Mouse (Mus musculus) ES-E14 (cell line): ENCODE data around the gene Snapc4. TPM values are rescaled to one million over a fixed set of nuclear protein-coding genes. Genes with fewer than 3 reads are reported as not detected.

Source experiments
- DNase-seq: peaks from one replicate; pipeline ENCODE4 v3.0.0-alpha.2; 2013; ENCODE audit warnings: low read depth, low spot score
- H3K27ac ChIP-seq: 2 replicates; pipeline ENCODE4 v1.5.1; 2012; ENCODE audit warnings: low read depth, mild to moderate bottlenecking, low read length, moderate library complexity, mixed read lengths; ENCODE audit not compliant: poor library complexity, insufficient read depth, severe bottlenecking
- H3K36me3 ChIP-seq: 2 replicates; pipeline ENCODE4 v1.6.1; 2012; ENCODE audit warnings: mild to moderate bottlenecking, low read length, moderate library complexity, mixed read lengths; ENCODE audit not compliant: control insufficient read depth, poor library complexity, insufficient read depth, severe bottlenecking
- H3K4me1 ChIP-seq, 2 experiments: fragments of 150-350 bp in 1 of 2; sonication (generic) in 1 of 2; 2 replicates each; pipeline ENCODE4 v1.6.1; 2012; ENCODE audit warnings: low read length in 2 of 2, mild to moderate bottlenecking in 1 of 2, mixed read lengths in 1 of 2; ENCODE audit not compliant: control insufficient read depth in 2 of 2, insufficient read depth in 2 of 2, poor library complexity in 1 of 2
- H3K4me3 ChIP-seq, 2 experiments: fragments of 150-350 bp in 1 of 2; sonication (generic) in 1 of 2; 2 replicates each; pipeline ENCODE4 v1.5.1; 2012; ENCODE audit warnings: low read length in 2 of 2, low read depth in 1 of 2, mild to moderate bottlenecking in 1 of 2, mixed read lengths in 1 of 2; ENCODE audit not compliant: insufficient read depth in 1 of 2, poor library complexity in 1 of 2, severe bottlenecking in 1 of 2
- H3K9ac ChIP-seq: 2 replicates; pipeline ENCODE4 v1.6.1; 2012; ENCODE audit warnings: low read depth, mild to moderate bottlenecking, low read length, mixed read lengths; ENCODE audit not compliant: poor library complexity, insufficient read depth, severe bottlenecking
- H3K9me3 ChIP-seq: fragments of 150-350 bp; sonication (generic); 2 replicates; pipeline ENCODE4 v1.6.1; 2012; ENCODE audit warnings: low read depth, mild to moderate bottlenecking, low read length; ENCODE audit not compliant: control insufficient read depth, insufficient read depth
- CHD2 ChIP-seq: IDR thresholded peaks from 2 replicates; pipeline ENCODE4 v1.6.1; 2014; ENCODE audit warnings: mild to moderate bottlenecking, low read depth, low read length, inconsistent platforms
- HCFC1 ChIP-seq: IDR thresholded peaks from 2 replicates; pipeline ENCODE4 v1.6.1; 2012; ENCODE audit warnings: low read length, inconsistent platforms, borderline replicate concordance; ENCODE audit not compliant: insufficient read depth
- MAFK ChIP-seq: IDR thresholded peaks from 2 replicates; pipeline ENCODE4 v1.6.1; 2014; ENCODE audit warnings: mild to moderate bottlenecking, low read depth, low read length, inconsistent platforms; ENCODE audit not compliant: insufficient read depth
- ZC3H11A ChIP-seq: IDR thresholded peaks from 2 replicates; pipeline ENCODE4 v1.6.1; 2012; ENCODE audit warnings: low read depth, mild to moderate bottlenecking, inconsistent platforms, low read length, borderline replicate concordance
- ZNF384 ChIP-seq: IDR thresholded peaks from 2 replicates; pipeline ENCODE4 v1.6.1; 2012; ENCODE audit warnings: low read depth, low read length, inconsistent platforms
- in situ Hi-C, 2 experiments: fragments of 600-800 bp; cut with MboI; formaldehyde crosslinking; loops; one replicate each; pipeline ENCODE4 v1.15.1; 2025; ENCODE audit warnings: low sequenced_read_pairs in 2 of 2, inconsistent platforms in 1 of 2; ENCODE audit not compliant: unreplicated experiment in 2 of 2
- total RNA-seq: library from RNA; depleted of rRNA; stranded (reverse); fragments of 300-350 nt; gene quantifications from 2 replicates; pipeline ENCODE4 v1.2.3, GENCODE M21; 2012

Gene Snapc4
- total RNA-seq, 1 experiment = 79.2 TPM

DNA sequence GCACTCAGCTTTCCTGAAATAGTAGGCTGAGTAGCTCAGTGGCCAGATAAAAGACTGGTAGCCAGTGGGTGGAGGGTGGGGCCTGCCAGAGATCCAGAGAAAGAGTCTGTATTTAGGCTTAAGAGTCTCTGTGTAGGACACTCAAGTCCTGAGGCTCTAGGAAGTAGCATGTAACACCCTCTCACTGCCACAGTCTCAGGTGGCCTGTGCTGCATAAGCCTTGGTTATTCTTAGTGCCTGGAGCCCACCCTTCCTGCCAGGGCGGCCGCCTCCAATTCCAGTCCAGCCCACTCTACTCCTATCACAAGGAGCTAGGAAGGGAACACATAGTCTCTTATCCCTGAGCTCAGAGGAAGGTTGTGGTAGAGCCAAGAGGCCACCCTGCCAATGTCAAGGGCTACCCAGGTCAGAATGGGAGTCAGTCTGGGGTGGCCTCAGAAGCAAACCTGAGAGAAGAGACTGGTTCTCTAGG lies 38.9 kb downstream of the Snapc4 start:
- in situ Hi-C loops = no loop called here
- Histone ChIP-seq H3K9me3 (no peaks in the 10 kb centered on the region), H3K27ac (no peak overlapping the region), H3K4me1 (peaks cover 5 to 17% of the 10 kb centered on the region in 2 experiments; a peak in 3 of 4 replicates), H3K36me3 (no peaks in the 10 kb centered on the region), H3K9ac (no peak overlapping the region), H3K4me3 (no peak overlapping the region)
- no peak for DNase-seq
- TF ChIP-seq ZNF384 (no peak), ZC3H11A (no peak), MAFK (no peak), CHD2 (no peak), HCFC1 (no peak)

DNA sequence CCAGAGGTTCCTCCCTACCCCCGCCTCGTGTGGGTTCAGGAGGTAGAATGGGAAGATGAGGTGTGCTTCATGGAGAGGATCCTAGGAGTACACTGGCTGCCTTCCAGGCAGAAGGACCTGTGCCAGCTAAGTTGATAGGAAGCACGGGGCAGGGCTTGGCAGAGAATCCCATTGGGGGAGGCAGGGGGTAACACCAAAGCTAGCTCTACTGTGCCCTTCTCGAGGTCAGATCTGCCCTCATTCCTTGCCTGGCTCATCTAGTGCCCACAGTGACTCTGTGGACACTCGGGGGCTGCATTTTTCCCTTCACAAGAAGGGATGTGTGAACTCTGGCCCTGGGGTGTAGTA lies 41.3 kb downstream of the Snapc4 start:
- no peak overlapping the region for H3K27ac ChIP-seq
- in situ Hi-C loops = no loop called here
- H3K4me1 ChIP-seq = peaks cover 5 to 17% of the 10 kb centered on the region in 2 experiments; a peak in 3 of 4 replicates
- no peak for TF ChIP-seq ZC3H11A
- TF ChIP-seq HCFC1 = no peak
- TF ChIP-seq MAFK = no peak
- TF ChIP-seq CHD2 = no peak
- no peak for TF ChIP-seq ZNF384
- DNase-seq = no peak
- no peaks in the 10 kb centered on the region for H3K9me3 ChIP-seq
- no peak overlapping the region for H3K9ac ChIP-seq
- no peaks in the 10 kb centered on the region for H3K36me3 ChIP-seq
- no peak overlapping the region for H3K4me3 ChIP-seq

DNA sequence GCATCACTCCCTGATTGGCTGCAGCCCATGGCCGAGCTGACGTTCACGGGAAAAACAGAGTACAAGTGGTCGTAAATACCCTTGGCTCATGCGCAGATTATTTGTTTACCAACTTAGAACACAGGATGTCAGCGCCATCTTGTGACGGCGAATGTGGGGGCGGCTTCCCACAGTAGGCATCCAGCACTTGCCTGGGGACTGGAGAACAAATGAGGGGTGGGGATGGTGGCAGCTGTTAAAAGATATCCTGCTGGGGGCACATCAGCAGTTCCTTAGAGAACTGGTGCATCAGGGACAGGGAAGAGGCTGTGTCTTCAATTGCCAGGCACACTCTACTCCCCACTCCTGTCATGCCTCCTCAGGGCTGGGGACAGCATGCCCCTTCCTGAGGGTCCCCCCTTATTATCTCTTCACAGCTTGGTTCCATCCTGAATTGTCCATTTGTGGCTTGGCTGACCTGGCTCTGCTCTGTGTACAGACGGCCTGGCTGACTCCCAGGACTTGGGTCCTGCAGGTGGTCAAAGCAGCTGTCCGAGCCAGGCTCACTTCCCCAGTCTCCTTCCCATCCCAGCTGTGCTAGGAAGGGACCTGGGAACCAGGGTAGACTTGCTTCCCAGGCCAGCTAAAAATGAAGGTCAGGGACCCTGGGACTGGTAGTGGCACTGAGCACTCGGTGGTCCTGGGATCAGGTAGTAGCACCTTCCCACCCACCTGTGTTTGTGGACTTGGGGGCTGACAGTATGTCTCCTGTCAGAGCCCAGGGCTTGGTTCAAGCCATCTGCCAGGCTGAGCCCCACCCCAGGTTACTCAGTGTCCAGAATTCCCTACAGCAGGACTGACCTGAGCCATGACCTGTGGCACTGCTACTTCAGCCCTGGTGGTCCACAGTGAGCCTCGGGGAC lies 41.9 kb downstream of the Snapc4 start:
- in situ Hi-C loops = no loop called here
- Histone ChIP-seq H3K4me3 (no peak overlapping the region), H3K4me1 (peaks cover 5 to 17% of the 10 kb centered on the region in 2 experiments; a peak in 3 of 4 replicates), H3K9me3 (no peaks in the 10 kb centered on the region), H3K36me3 (no peaks in the 10 kb centered on the region), H3K27ac (no peak overlapping the region), H3K9ac (no peak overlapping the region)
- DNase-seq = no peak
- TF ChIP-seq MAFK = no peak
- no peak for TF ChIP-seq HCFC1
- no peak for TF ChIP-seq ZC3H11A
- TF ChIP-seq CHD2 = no peak
- no peak for TF ChIP-seq ZNF384

DNA sequence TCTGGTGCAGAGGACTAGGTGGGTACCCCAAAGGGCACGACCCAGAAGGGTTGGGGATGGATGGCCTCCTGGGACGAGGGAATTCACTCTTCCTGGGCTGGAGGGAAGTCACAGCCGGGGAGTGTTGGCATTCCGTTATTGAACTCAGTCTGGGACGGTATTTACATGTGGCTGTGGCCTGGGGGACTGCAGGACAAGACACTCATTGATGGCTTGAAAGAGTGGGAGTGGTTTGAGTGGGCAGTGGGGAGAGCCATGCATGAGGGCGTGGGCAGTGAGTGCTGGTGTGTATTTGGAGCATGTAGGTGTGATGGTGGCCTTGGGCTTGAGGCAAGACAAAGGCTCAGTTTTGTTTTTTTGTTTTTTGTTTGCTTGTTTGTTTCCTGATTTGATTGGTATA lies 49.8 kb downstream of the Snapc4 start:
- no peaks in the 10 kb centered on the region for H3K36me3 ChIP-seq
- no peak for DNase-seq
- no peak overlapping the region for H3K9ac ChIP-seq
- H3K9me3 ChIP-seq = no peaks in the 10 kb centered on the region
- TF ChIP-seq CHD2 = no peak
- no peak for TF ChIP-seq ZC3H11A
- H3K4me3 ChIP-seq = no peak overlapping the region
- H3K4me1 ChIP-seq = peaks cover 0 to 6% of the 10 kb centered on the region in 2 experiments; a peak in 1 of 4 replicates
- in situ Hi-C loops = no loop called here
- H3K27ac ChIP-seq = no peak overlapping the region
